Mouse (Mus musculus) embryonic fibroblast, embryonic 13.5 days (primary cell): ENCODE measurements around the gene Lalba.

Experiments used
- CTCF ChIP-seq: IDR thresholded peaks from 2 replicates; pipeline ENCODE4 v1.5.1; 2011; ENCODE audit warnings: mild to moderate bottlenecking, control low read depth, low read length, moderate library complexity, borderline replicate concordance; ENCODE audit not compliant: insufficient read depth
- POLR2A ChIP-seq: IDR thresholded peaks from 2 replicates; pipeline ENCODE4 v1.6.1; 2011; ENCODE audit warnings: low read depth, mild to moderate bottlenecking, control low read depth, low read length, moderate library complexity

DNA sequence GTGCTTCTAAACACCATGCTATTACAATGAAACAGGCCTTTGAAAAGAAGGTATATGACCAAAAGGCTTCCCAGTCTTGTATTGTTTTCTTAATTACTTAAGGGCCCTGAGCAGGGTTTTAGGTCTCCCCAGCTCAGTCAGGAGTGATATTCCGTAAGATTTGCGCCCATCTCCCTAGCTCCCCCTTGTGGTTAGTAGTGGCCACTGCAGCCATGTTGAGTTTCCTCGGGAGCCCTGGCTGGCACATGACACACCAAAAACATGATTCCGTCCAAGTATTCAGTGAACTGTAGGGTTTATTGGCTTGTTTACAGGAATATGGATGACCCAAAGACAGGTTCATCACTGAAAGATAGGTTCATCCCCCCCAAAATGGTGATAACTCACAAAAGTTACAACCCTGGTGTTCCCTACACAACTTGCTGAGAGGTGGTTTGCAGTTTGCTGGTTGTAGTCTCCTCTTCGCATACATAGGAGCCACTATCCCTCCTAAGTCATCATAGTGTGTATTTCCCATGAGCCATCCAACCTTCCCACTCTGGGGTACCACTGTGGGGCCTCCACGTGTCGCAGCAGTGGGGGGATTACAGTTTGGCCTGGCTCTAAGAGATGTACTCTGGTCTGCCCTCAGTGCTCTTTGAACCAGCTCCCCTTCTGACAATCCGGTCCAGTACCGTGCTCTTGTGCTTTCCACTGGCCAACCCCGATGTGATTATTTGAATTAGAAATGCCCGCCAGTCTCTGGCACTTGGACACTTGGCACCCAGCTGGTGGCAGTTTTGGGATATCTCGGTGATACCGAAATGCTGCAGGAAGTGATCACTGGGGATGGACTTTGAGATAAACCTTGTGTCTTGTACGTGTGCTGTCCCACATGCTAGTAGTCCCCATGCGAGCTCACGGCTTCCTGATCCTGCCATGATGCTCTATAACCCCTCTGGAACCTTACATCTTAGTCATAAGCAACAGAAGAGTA lies 35.1 kb upstream of the Lalba start:
- TF ChIP-seq POLR2A (no peak), CTCF (peak; percentile 67; the same call in 1 of the 2 replicates)
